Mouse (Mus musculus): ENCODE results near the gene Ezr.

Ezr gene

DNA sequence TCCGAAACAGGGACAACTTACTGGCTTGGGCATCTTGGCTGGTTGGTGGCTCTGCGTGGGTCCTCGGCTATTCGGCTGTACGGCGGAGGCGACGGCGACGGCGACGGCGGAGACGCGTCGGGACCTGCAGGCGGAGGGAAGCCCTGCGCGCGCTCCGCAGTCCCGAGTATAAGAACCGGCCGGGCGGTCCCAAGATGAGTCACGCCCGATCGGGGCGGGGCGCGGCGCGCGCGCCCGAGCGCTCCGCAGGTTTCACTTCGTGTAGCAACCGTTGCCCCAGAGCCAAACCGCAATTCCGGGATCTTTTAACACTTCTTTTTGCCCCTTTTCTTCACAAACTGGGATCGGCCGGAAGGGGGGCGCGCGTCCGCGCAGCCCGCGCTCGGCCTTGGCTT is at the start of gene Ezr:
Gene Ezr (minus strand): TSS at position 174 of the 395 bp plus-strand sequence.
- peak; percentile 71 for DNase-seq

- DNase-seq = no peak
Observed at GRCm38 (mm10) chr17:6830004-6830592, 47.5 kb upstream of the Ezr start.

DNA sequence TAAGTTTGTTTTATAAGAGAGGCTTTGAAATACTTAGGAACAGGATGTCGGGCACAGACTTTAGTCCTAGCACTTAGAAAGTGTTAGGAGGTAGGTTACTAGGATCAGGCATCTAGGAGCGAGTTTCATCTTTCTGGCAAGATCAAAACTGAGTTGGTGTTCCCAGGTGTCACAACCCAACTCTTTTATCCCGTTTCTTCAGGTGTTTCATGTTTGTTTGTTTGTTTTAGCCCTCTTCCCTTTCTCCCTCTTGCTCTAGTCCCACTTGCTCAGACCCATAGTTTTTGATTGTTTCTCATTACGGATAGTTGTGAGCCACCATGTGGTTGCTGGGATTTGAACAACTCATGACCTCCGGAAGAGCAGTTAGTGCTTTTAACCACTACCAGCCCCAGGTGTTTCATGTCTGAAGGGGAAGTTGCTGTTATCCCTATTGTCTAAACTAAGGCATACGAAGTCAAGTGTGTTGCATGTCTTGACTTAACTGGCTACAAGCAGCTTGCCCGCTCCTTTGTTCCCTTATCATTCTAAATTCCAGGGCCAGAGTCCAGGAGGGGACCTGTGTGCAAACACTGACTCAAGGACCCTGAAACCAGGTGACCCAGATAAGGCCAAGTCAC is 46.1 kb upstream of the Ezr start:
- no peak for DNase-seq

DNA sequence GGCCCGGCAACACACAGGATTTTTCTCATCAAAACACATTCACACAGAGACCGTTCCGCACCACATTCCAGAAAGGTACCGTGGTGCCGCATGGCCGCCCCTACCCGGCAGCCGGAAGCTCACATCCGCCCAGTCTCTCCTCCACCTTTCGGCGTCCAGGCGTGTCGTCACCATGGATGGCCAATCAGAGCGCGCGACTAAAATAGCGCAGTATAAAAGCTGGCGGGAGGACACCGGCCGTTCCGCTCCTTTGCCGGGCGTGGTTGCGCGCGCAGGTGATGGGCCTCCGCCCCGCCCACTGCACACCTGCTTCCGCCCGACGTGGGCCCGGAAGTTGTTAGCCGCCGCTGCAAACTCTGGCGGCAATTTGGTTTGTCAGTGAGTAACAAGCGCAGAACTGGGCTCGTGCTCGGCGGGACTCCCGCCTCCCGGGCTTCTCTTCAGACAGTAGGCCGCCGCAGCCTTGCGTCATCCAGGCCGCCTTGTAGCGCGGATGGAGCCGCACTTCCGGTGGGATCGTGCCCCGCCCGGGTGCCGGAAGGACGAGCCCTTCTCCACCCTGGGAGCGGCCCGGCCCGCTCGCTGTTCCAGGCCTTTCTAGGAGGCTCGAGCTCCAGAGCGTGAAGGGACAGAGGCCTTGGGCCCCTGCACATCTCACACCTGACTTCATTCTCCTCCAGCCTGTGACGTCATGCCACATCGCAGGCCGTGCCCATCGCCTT is 45.3 kb upstream of the Ezr start:
- peak; percentile 93 for DNase-seq

DNA sequence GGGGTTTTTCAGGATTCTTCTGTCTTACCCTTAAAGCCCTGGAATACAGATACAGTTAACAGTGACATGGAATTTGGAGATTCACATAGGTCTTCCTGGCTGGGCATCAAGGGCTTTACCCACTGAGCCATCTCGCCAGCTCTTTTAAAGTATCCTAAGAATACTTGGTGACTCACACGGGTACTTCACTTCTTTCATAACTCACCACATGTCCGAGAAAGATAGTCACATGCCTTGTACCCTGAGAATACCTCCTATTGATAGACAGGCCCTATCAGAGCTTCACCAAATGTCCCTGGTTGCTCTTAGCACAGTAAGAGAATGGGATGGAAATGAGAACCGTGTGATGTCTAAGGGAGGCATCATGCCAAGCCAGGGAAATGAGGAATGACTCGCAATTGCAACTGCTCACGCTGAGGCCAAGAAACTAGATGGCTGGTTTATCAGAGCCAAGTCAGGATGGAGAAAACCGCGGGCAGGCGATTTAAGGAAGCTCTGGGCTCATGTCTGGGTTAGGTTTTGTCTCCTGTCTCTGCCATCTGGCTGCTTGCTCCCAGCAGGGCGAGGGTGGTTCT is 44.7 kb upstream of the Ezr start:
- DNase-seq = no peak

GRCm38 (mm10) chr17:6816796-6817195 is 34.2 kb upstream of the Ezr start:
- no peak for DNase-seq

DNA sequence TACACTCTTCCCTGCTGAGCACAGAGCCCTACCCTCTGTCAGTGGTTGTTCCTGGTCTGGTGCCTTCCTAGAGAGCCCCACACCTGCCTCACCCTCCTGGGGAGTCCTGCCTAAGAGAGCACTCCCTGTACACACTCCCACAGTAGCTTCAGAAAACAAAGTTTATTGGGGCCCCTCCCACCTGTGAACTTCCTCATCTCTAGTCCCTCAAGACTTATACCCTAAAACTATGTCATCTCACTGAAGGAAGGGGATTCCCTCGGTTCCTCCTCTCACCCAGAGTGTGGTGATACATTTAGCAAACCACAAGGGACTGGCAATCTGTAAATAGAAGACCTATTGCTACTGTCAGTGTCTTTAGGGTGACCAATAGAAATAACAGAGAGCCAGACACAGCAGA is 33.6 kb upstream of the Ezr start:
- DNase-seq = no peak

DNA sequence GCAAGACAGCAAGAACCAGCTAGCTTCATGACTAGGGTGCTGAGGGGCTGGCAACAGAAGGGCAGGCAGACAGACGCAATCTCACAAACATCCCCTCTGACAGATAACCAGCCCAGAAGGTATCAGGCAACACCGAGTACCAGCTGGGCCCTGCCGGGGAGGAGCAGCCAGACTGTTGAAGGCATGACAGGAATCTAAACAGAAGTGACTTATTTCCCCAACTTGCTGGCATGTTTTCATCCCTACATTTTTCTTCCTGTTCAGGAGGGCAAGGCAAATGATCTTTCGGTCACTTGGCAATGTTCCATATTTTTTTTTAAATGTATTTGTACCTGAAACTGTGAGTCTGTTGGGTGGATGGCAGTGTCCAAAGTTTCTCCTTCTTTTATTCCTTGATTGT is 32.1 kb upstream of the Ezr start:
- DNase-seq = no peak

- no peak for DNase-seq
Observed at GRCm38 (mm10) chr17:6812851-6813191, 30.2 kb upstream of the Ezr start.

DNA sequence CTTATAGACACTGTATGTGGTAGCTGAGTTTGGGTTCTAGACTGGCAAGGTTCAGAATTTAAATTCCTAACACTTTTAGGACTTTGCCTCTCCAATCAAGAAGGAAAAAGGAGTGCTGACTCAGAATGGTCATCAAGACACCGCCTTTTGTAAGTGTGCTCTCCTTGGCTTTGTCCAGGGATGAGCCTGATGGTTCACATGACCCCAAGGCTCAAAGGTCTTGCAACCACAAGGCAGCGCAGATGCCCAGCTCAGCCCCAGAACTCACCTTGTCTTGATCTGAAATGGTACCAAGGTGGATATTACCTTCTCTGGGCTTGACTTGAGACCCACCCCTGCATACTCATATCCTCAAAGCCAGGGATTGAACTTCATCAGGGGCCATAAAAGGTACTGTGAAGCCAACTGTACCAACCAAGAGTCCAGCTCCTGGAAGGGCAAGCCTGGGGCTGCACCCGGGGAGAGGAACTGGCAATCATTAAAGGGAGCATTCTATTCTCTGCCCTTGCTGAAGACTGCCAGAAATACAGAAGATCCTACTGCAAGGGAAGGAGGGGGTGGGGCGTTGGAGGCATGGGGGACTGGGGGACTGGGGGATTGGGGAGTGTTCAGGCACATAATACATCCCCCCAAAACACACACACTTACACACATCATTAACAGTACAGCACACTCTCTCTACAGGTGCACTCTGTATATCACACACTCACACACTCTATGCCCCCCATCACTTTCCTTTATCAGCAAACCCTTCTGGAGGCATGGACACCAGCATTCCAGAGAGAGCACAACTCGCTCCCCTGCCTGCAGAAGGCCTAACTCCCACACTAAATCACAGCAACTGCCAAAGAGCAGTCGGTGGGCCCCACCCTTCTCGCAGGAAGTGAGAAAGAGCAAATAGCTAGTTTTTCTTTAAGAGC is 29.6 kb upstream of the Ezr start:
- DNase-seq = no peak

DNA sequence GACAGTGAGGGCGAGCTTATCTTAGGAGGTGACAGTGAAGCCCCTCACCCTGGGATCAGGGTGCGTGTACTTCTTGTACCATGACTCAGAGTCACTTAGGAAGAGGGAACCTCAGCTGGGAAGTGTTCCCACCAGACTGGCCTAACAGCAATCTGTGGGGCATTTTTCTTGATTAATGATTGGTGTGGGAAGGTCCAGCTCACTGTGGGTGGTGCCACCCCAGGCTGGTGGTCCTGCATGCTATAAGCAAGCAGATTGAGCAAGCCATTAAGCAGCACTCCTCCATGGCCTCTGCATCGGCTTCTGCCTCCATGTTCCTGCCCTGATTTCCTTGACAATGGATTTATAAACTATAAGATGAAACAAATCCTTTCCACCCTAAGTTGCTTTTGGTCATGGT is 26.7 kb upstream of the Ezr start:
- no peak for DNase-seq

DNA sequence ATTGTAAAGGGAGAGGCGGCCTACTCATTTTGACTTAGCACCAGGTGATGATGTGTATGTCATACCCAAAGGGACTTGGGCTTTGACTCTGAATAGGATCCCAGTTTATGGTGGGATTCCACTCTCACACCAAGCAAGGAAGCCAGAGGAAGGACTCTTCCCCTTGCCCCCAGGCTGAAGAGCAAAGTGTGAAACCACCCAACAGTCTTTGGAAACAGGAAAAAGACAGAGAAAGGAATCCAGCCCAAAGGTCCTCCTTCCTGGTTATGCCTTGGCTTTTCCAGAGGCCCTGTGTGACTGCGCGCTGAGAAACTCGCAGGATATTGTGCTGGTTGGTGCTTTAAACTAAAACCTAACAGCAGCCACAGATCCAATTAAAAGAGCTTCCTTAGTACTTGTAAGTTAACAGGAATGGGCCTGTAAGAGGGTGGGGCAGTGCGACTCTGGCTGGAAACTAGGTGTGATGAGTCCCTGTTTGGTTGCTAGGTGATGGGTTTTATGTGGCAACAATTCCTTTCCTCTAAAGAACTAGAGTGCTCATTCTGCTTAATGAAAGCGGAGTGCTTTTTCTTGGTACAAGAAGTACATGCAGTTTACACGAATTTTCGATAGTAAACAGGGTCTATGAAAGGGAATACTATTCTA is 26.1 kb upstream of the Ezr start:
- DNase-seq = no peak

- no peak for DNase-seq
Observed at GRCm38 (mm10) chr17:6807827-6808520, 25.4 kb upstream of the Ezr start.

DNA sequence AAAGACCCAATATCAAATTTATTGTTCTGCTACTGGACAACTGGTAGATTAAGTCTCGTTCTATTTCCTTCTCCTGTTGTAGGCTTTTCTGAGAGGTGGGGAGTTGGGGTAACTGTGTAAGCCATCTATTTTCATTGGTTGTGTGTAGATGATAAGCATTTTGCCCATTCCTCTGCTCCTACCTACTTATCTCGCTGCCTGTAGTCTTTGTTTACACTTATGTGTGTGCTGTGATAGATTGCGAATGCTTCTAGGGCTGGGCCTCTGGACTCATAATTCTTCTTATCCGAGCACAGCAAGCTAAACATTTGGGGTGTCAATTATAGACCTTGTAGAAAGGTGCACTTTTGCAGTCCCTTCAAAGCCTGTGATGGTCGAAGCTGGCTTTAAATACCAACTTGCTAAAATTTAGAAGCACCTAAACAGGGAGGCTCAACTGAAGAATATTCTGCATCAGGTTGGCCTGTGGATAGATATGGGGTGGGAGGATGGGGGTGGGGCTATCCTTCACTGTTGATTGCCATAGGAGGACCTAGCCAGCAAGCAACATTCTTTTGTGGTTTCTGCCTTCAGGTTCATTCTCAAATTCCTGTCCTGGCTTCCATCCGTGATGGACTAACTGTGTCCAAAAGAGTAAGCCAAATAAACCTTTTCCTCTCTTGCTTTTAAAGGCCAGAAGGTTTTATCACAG is 22.4 kb upstream of the Ezr start:
- DNase-seq = no peak

- DNase-seq = no peak
Observed at GRCm38 (mm10) chr17:6804111-6804510, 21.5 kb upstream of the Ezr start.

GRCm38 (mm10) chr17:6803614-6804013 is 21.0 kb upstream of the Ezr start:
- DNase-seq = no peak

DNA sequence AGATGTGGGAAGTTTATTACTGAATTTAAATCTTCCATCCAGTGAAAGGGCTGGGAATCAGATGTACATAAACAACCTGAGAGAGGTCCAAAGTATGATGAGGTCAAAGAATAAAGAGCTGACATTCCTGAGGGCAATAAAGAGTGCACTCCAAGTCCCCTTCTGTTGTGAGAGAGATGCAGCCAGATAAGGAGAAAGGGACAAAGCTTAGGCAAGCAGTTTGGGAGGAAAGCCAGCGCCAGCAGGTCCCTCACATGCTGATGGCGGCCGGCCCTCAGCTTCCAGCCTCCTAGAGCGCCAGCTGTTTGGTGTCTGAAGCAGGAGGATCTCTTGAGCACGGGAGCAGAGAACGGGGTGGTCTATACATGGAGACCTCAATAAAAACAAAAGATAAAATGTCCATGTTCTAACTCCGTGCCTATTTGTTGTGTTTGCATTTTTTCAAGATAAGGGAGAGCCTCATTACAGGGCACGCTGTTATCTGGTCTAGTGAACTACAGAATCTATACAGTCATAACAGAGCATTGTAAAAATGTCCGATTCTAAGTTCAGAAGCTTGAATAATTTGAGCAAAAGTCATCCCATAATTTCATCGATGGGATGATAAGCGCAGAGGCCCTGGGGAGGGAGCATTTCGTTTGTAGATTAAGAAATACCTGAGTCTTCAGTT is 15.9 kb upstream of the Ezr start:
- DNase-seq = no peak

- no peak for DNase-seq
Observed at GRCm38 (mm10) chr17:6797471-6797870, 14.9 kb upstream of the Ezr start.

DNA sequence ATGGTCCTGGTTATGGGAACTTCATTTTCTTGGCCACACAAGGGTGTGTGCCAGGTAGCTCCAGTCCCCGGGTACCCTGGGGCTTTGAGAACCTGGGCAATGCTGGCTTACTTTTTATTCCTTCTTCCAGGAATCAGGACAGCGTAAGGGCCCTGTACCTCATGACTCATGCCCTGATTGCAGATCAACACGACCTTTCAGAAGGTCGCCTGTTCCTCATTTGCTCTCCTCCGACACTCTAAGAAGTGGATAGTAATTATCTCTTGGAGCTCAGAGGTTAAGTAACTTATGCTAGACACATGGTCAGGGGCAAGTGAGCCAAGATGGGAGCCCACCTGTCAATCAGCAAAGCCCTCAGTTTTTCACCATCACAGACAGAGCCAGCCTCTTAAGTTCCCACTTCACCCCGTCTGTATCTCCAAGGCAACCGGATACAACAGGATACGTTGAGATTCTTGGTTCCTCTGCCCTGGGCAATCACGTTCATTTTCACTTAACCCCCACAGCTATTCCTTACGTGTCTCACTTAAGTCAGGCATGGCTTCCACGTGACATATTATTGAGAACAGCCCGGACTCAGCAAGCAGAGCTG is 11.7 kb upstream of the Ezr start:
- DNase-seq = no peak

GRCm38 (mm10) chr17:6789581-6790118 is 7.1 kb upstream of the Ezr start:
- no peak for DNase-seq

Data from right cerebral cortex, postnatal 4 days (tissue).